Mouse (Mus musculus) liver, embryonic 14.5 days (tissue): ENCODE measurements around the gene Hba-a1. TPM values are rescaled to one million over a fixed set of nuclear protein-coding genes. Genes with fewer than 3 reads are reported as not detected.

ENCODE experiments used
- ATAC-seq: fragments of 200-750 bp; cut with Nextera tagmentation; 2 replicates; pipeline ENCODE4 v1.8.0; 2017; ENCODE audit warnings: moderate number of reproducible peaks, mild to moderate bottlenecking, moderate library complexity; ENCODE audit not compliant: insufficient read depth
- DNase-seq, 3 experiments: peaks; one replicate each; pipeline ENCODE4 v3.0.0-alpha.2; 2012 to 2013; ENCODE audit warnings: low read depth in 3 of 3, low spot score in 3 of 3
- H3K27ac ChIP-seq: fragments of 300-500 bp; sonication (generic); 2 replicates; pipeline ENCODE4 v1.5.1; 2014; ENCODE audit warnings: moderate library complexity, mild to moderate bottlenecking, control low read depth, inconsistent platforms
- H3K27me3 ChIP-seq: fragments of 300-500 bp; sonication (generic); 2 replicates; pipeline ENCODE4 v1.6.1; 2014; ENCODE audit warnings: mild to moderate bottlenecking, low read length, moderate library complexity; ENCODE audit not compliant: control insufficient read depth, insufficient read depth
- H3K36me3 ChIP-seq: fragments of 300-500 bp; sonication (generic); replicated peaks from 2 replicates; pipeline ENCODE4 v1.6.1; 2014; ENCODE audit warnings: low read depth; ENCODE audit not compliant: control insufficient read depth, insufficient read depth
- H3K4me1 ChIP-seq, 2 experiments: fragments of 200-500 bp in 1 of 2; fragments of 300-500 bp in 1 of 2; sonication (generic) in 1 of 2; replicated peaks; 2 replicates each; pipeline ENCODE4 v1.6.1; 2012 to 2014; ENCODE audit warnings: antibody characterized with exemption in 1 of 2, inconsistent platforms in 1 of 2, low read length in 1 of 2; ENCODE audit not compliant: control insufficient read depth in 2 of 2, insufficient read depth in 2 of 2
- H3K4me2 ChIP-seq: fragments of 300-500 bp; sonication (generic); 2 replicates; pipeline ENCODE4 v1.6.1; 2014; ENCODE audit warnings: low read depth, mild to moderate bottlenecking, control low read depth, moderate library complexity
- H3K4me3 ChIP-seq, 2 experiments: fragments of 200-500 bp in 1 of 2; fragments of 300-500 bp in 1 of 2; sonication (generic) in 1 of 2; 2 replicates each; pipeline ENCODE4 v1.5.1; 2012 to 2014; ENCODE audit warnings: low read depth in 2 of 2, low read length in 2 of 2, mild to moderate bottlenecking in 2 of 2, control low read depth in 1 of 2, inconsistent platforms in 1 of 2, moderate library complexity in 1 of 2; ENCODE audit not compliant: insufficient read depth in 1 of 2
- H3K9ac ChIP-seq: fragments of 300-500 bp; sonication (generic); replicated peaks from 2 replicates; pipeline ENCODE4 v1.6.1; 2014; ENCODE audit warnings: mild to moderate bottlenecking, control low read depth, moderate library complexity
- H3K9me3 ChIP-seq: fragments of 300-500 bp; sonication (generic); 2 replicates; pipeline ENCODE4 v1.6.1; 2016; ENCODE audit warnings: low read length, mixed read lengths; ENCODE audit not compliant: control insufficient read depth
- CTCF ChIP-seq: IDR thresholded peaks from 2 replicates; pipeline ENCODE4 v1.5.1; 2016; ENCODE audit warnings: antibody characterized with exemption, low read depth, control low read depth
- EP300 ChIP-seq: IDR thresholded peaks from 2 replicates; pipeline ENCODE4 v1.6.1; 2016; ENCODE audit warnings: antibody characterized with exemption, low read depth
- WGBS: fragments of 180-500 bp; shearing (Covaris S2); extraction: QIAGEN DNeasy Blood & Tissue Kit; methylation state at CpG from one replicate; pipeline ENCODE4 v1.1.7; 2014; ENCODE audit not compliant: insufficient replicate concordance; 5-methylcytosine and 5-hydroxymethylcytosine counted together
- polyA plus RNA-seq, 2 experiments: library from polyadenylated mRNA; depleted of rRNA in 1 of 2; stranded (reverse) in 1 of 2; unstranded in 1 of 2; fragments of >200 nt; fragmentation: Nextera tagmentation in 1 of 2; extraction: Ambion mirVana in 1 of 2; gene quantifications; 2 replicates each; pipeline versions ENCODE4 v1.2.1 to v1.2.3; 2012 to 2014

The Hba-a1 gene
- polyA plus RNA-seq, 2 experiments: 60,430 to 74,513 TPM

GRCm38 (mm10) chr11:32243205-32243955 is 39.9 kb upstream of the Hba-a1 start:
- peaks cover 70 to 79% of the 10 kb centered on the region in 2 experiments for H3K4me1 ChIP-seq

DNA sequence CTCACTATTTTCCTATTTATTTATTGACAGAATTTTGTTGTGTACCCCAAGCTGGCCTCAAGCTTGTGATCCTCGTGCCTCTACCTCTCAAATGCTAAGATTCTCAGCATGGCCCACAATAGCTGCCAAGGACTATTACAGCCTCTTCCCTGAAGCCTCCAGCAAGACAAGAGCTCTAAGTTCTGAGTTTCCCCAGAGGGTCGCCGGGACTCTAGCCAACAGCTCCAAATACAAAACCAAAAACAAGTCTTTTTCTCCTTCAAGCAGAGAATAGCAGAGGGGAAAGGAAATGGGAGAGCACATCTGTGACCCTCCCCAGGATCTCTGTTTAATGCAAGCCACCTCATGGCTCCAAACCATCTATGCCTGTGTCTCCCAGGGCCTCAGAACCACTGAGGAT is 39.2 kb upstream of the Hba-a1 start:
- H3K4me1 ChIP-seq: peaks cover 77 to 81% of the 10 kb centered on the region in 2 experiments
- no peak overlapping the region for H3K4me3 ChIP-seq
- H3K9me3 ChIP-seq: no peaks in the 10 kb centered on the region
- peak overlapping the region; percentile 91 for H3K9ac ChIP-seq
- no peaks in the 10 kb centered on the region for H3K27me3 ChIP-seq
- no peak for ATAC-seq
- no peak for DNase-seq
- H3K4me2 ChIP-seq: peak overlapping the region; percentile 72
- TF ChIP-seq CTCF (no peak), EP300 (no peak)
- peak overlapping the region; percentile 100 for H3K27ac ChIP-seq
- 74% methylated on average over 3 of the region's 3 CpGs for WGBS
- peaks cover 74% of the 10 kb centered on the region for H3K36me3 ChIP-seq

More at GRCm38 (mm10) chr11:32243205-32243955, 39.9 kb upstream of the Hba-a1 start:
- Histone ChIP-seq H3K9ac (peak overlapping the region; percentile 91), H3K36me3 (peaks cover 74% of the 10 kb centered on the region), H3K27me3 (no peaks in the 10 kb centered on the region), H3K27ac (peak overlapping the region; percentile 100), H3K4me3 (no peak overlapping the region), H3K9me3 (no peaks in the 10 kb centered on the region), H3K4me2 (peak overlapping the region; percentile 72; the same call in 1 of the 2 replicates)
- no peak for DNase-seq
- TF ChIP-seq CTCF (no peak), EP300 (no peak)
- ATAC-seq: no peak
- 76% methylated on average over 7 of the region's 7 CpGs for WGBS

DNA sequence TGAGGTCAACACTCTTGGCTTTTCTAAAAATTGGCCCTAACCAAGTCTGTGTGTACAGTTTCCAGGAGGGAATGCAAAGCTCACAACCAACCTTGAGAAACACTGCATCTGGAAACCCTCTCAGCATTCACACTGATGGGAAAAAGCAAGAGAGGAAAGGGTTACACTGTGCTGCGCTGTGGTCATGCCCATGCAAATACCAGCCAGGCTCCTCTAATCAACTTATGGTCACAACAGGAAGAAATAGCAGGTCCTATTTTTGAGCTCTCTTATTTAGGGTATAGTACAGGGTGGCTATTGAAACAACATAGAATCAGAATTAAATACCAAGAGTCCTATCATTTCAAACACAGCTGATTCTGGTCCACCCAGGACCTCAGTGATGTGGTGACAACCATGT is 38.7 kb upstream of the Hba-a1 start:
- peak overlapping the region; percentile 91 for H3K9ac ChIP-seq
- no peak for ATAC-seq

GRCm38 (mm10) chr11:32245614-32246013 is 37.7 kb upstream of the Hba-a1 start:
- DNase-seq (peak; percentile 95 to 97 (median 97)), ATAC-seq (peak; percentile 96)
- no peaks in the 10 kb centered on the region for H3K9me3 ChIP-seq
- peak overlapping the region; percentile 100 for H3K27ac ChIP-seq
- H3K36me3 ChIP-seq: peaks cover 69% of the 10 kb centered on the region
- peak overlapping the region; percentile 72 for H3K4me2 ChIP-seq
- H3K9ac ChIP-seq: peak overlapping the region; percentile 91
- no peaks in the 10 kb centered on the region for H3K27me3 ChIP-seq
- TF ChIP-seq EP300 (peak; percentile 100), CTCF (no peak)
- peak overlapping the region; percentile 21 to 29; a peak in 3 of 4 replicates for H3K4me3 ChIP-seq
- 12% methylated on average over 6 of the region's 6 CpGs for WGBS
- H3K4me1 ChIP-seq: peaks cover 93 to 96% of the 10 kb centered on the region in 2 experiments

More for the DNA sequence above, 38.7 kb upstream of the Hba-a1 start:
- peaks cover 83 to 86% of the 10 kb centered on the region in 2 experiments for H3K4me1 ChIP-seq
- no peaks in the 10 kb centered on the region for H3K9me3 ChIP-seq
- DNase-seq: no peak
- no peaks in the 10 kb centered on the region for H3K27me3 ChIP-seq
- peaks cover 74% of the 10 kb centered on the region for H3K36me3 ChIP-seq
- peak overlapping the region; percentile 72 for H3K4me2 ChIP-seq
- H3K27ac ChIP-seq: peak overlapping the region; percentile 100
- no peak overlapping the region for H3K4me3 ChIP-seq
- TF ChIP-seq EP300 (no peak), CTCF (no peak)
- WGBS: 55% methylated on average over 1 of the region's 1 CpGs

GRCm38 (mm10) chr11:32247068-32247467 is 36.2 kb upstream of the Hba-a1 start:
- Histone ChIP-seq H3K27me3 (no peaks in the 10 kb centered on the region), H3K4me2 (peak overlapping the region; percentile 53), H3K27ac (peak overlapping the region; percentile 100), H3K9ac (peak overlapping the region; percentile 87), H3K9me3 (no peaks in the 10 kb centered on the region), H3K36me3 (peaks cover 65% of the 10 kb centered on the region), H3K4me1 (peaks cover 92 to 94% of the 10 kb centered on the region in 2 experiments), H3K4me3 (peak overlapping the region in 1 of 2 experiments; percentile 28; a peak in 1 of 4 replicates)
- TF ChIP-seq EP300 (no peak), CTCF (peak; percentile 81)
- DNase-seq (peak in 2 of 3 experiments; percentile 62 to 66), ATAC-seq (no peak)
